Mouse (Mus musculus) gastrocnemius, postnatal 25 days (tissue): Measurements from ENCODE around the gene Lenep. TPM values are rescaled to one million over a fixed set of nuclear protein-coding genes. Genes with fewer than 3 reads are reported as not detected.

Experiments
- DNase-seq: peaks from one replicate; pipeline ENCODE4 v3.0.0; 2022
- total RNA-seq, 2 experiments: library from RNA; stranded (reverse); gene quantifications; 1 replicate in 1 of 2; 2 replicates in 1 of 2; pipeline ENCODE4 v1.2.3; 2021

Gene Lenep
- total RNA-seq, 2 experiments from 2014 or later = 1.2 TPM; not detected in 1

DNA sequence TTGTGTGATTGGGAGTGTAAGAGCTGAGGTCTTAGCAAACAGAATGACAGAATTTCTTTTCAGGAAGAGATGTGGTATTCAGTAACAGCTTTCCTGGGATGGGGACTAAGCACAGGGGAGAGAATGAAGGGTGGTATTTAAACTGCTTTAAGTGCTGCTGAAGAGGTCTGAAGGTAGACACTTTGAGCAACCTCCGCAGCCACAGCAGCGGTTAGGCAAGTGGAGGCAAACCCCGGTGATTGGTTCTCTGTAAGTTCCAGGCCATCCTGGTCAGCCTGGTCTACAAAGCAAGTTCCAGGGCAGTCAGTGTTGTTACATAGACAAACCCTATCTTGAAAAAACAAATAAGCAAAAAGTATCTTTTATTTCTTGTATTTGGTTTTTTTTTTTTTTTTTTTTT is 17.4 kb upstream of the Lenep start:
- DNase-seq = no peak

GRCm38 (mm10) chr3:89419571-89419970 is 17.0 kb upstream of the Lenep start:
- peak; percentile 60 for DNase-seq

- DNase-seq = peak; percentile 84
Measured at GRCm38 (mm10) chr3:89418861-89419250, 16.3 kb upstream of the Lenep start.

GRCm38 (mm10) chr3:89418170-89418860 is 15.7 kb upstream of the Lenep start, which contains the start of the genes Cks1b and Shc1:
Cks1b (minus strand) TSS chr3:89418383.
Shc1 (plus strand) TSS chr3:89418443.
- DNase-seq = peak; percentile 98

GRCm38 (mm10) chr3:89417840-89418169 is 15.2 kb upstream of the Lenep start:
- DNase-seq = no peak

DNA sequence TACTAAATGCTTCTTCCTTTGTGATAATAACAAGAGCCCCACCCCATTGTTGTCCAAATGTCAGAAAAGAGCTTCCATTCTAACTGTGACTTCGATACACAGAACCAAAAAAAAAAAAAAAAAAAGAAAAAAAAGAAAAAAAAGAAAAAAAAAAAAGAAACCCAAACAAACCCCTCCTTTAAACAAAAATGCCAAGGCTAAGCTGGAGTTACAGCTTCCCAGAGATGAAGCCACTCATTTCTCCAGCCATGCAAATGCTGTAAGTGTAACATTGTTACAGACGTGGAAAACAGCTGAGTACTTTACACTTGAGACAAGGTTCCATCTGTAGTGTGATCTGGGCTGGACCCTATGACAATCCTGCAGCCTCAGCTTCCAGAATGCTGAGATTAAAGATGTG is 14.5 kb upstream of the Lenep start:
- no peak for DNase-seq

- no peak for DNase-seq
Measured at GRCm38 (mm10) chr3:89416158-89416557, 13.6 kb upstream of the Lenep start.

DNA sequence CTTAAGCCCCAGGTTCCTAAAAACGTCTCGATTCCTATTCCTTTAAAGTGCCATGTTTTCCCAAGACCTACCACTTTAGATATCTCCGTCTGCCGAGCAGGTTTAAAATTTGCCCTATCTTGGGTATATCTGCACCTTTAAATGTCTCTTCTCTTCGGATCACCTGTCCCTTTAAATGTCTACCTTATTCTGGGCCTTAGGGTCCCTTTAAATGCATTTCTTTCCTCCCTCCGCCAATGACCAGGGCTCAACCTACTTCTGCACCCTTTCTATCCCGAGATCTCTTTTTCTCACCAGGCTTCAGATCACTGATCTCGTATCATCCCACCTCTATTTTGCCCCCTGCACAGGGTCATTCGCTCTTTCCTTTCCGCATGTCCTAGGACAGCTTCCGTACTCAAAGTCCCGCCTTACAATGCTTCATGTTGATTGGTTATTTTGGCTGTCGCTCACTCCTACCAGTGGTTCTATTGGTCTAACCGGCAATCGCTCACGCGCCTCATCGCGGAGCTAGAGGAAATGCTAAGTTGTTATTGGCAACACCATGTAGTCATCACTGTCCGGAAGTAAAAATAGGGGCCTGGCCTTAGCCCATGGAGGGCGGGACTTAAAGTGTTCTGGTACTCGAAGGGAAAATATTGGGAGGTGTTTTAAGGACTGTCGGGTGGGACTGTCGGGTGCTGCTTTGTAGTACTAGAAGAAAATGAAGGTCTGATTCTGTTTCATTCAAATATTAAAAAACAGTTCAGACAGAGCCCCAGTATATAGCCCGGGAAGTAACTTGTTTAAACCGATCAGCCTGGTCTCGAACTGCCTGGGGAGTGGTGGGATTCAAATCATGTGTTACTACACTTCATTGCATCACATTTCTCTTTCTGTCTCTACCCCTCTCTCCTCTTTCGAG is 9.1 kb upstream of the Lenep start, which contains the start of gene Flad1:
TSS of gene Flad1 (minus strand) at position 381 of the 904 bp plus-strand sequence.
- DNase-seq = peak; percentile 98

DNA sequence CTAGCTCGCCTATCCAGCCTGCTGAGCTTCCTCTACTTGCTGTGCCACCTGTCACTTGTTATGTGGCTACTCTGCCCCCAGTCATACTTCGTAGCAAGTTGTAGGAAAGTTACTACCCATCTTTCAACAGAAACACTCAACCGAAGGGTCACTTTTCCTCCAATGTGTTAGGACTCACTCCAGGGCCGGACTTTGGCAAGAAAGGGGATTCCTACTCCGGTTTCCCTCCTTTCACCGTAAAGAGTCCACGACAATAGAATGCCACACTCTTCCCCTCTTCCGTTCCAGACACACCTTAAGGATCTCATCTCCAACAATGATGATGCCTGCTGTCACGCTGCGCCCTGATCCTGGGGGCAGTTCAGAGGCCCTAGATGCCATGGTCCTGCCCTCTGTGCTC is 8.3 kb upstream of the Lenep start:
- DNase-seq = no peak

GRCm38 (mm10) chr3:89409701-89410100 is 7.1 kb upstream of the Lenep start:
- DNase-seq = no peak

- DNase-seq = no peak
Measured at GRCm38 (mm10) chr3:89408448-89408847, 5.9 kb upstream of the Lenep start.

GRCm38 (mm10) chr3:89406887-89407286 is 4.3 kb upstream of the Lenep start:
- DNase-seq = peak; percentile 54

GRCm38 (mm10) chr3:89401329-89401728 is 1.3 kb downstream of the Lenep start:
- no peak for DNase-seq

DNA sequence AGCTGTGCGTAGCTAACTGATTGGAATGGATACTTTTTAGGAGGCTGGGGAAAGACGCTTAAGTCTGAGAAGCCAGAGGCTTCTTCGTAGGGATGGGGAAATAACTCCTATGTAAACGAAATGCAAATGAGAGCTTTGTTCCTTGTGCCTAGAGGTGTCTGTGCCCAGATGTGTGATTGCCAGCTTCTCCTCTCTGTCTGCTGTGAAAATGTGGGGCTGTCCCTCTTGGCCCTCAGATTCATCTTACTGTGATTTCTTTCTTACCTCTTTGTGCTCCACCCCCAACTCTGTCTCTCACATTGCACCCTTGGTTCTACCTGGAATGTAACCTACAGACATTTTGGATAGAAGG is 6.0 kb downstream of the Lenep start:
- no peak for DNase-seq

GRCm38 (mm10) chr3:89395806-89396653 is 6.6 kb downstream of the Lenep start:
- DNase-seq = peak; percentile 49

GRCm38 (mm10) chr3:89395419-89395805 is 7.2 kb downstream of the Lenep start:
- DNase-seq = no peak

GRCm38 (mm10) chr3:89394894-89395256 is 7.7 kb downstream of the Lenep start:
- peak; percentile 86 for DNase-seq

GRCm38 (mm10) chr3:89394006-89394893 is 8.3 kb downstream of the Lenep start, which contains the start of gene Zbtb7b:
Zbtb7b (minus strand) TSS chr3:89394776.
- peak; percentile 88 for DNase-seq

GRCm38 (mm10) chr3:89393605-89394004 is 9.0 kb downstream of the Lenep start:
- DNase-seq = peak; percentile 99

DNA sequence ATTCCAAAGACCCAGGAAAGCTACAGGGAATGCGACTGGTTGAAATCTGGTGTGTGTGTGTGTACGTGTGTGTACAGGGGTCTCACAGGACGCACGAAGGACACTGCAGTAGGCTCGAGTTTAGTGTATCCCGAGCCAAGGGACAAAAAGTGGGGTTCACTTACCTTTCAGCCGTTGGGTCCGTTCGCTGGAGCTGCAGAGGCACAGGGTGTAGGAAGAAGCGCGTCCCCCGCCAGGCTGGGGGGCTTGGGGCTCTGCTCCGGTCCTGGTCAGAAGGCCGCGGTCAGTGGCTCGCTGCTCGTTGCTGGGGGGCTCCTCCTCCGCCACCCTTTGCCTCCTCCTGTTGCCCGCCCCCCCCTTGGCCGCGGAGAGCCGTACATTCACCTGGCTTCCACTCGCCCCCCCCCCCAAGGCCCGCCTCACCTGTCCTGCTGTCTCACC is 9.7 kb downstream of the Lenep start:
- DNase-seq = peak; percentile 51
